Mouse (Mus musculus): ENCODE results near the gene D6Wsu163e. TPM values are rescaled to one million over a fixed set of nuclear protein-coding genes. Genes with fewer than 3 reads are reported as not detected.

Gene D6Wsu163e
- polyA plus RNA-seq, 1 experiment from 2014 or later, result 17.8 TPM

DNA sequence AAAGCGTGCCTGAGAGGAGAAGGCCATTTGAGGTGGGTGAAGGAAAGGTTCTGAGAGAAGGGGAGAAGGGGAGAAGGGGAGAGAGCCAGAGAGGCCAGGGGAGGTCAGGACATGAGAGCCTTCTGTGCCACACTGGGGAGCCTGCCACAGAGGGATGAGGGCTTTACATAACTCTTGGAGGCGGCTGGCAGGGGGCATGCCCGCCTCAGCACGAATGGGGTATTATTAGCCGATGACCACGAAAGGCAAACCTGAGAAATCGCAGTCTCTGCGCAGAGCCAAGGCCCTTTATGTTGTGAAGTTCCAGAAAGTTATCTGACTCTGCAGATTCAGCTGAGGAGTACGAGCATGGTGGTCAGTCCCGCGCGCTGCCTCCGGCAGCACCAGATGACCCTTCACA is 70.3 kb downstream of the D6Wsu163e start:
- WGBS, result 89% methylated on average over 13 of the region's 13 CpGs
- Histone ChIP-seq H3K9me3 (no peaks in the 10 kb centered on the region), H3K27me3 (no peaks in the 10 kb centered on the region), H3K4me3 (no peak overlapping the region), H3K4me1 (no peaks in the 10 kb centered on the region), H3K36me3 (no peaks in the 10 kb centered on the region), H3K27ac (no peak overlapping the region), H3K4me2 (no peak overlapping the region), H3K9ac (no peak overlapping the region)
- ATAC-seq (ENCODE audit: insufficient number of reproducible peaks, insufficient read depth, low FRiP score, low TSS enrichment, low read depth), result no peak

DNA sequence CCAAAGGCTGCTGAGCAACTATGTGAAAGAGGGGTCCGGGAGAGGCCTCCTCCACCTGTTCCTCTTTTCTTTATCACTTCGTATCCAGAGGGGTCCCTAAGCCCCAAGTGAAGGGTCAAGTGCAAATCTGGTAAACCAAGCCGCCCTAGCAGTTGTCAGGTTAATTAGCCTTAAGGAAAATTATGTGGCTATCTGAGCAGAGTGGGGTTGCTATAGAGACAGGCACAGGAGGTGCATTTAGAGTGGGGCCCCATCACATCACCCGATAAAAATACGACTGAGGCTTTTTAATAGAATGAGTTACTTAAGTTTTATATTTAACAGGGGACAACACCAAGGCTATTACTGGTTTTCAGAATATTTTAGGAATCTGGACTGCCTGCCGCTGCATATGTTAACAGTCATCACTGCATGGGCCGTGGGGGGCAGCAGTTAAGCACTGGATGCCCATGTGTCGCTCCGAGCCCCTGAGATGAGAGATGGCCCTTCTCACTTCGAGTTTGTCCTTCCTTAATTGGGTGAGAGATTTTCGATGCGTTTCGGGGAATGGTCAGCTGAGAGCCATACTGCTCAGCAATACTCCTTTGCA is 72.3 kb downstream of the D6Wsu163e start:
- H3K36me3 ChIP-seq, result no peaks in the 10 kb centered on the region
- no peak overlapping the region for H3K4me3 ChIP-seq
- no peak overlapping the region for H3K4me2 ChIP-seq
- H3K27ac ChIP-seq, result no peak overlapping the region
- no peaks in the 10 kb centered on the region for H3K9me3 ChIP-seq
- WGBS, result 76% methylated on average over 13 of the region's 13 CpGs
- no peak for ATAC-seq (ENCODE audit: insufficient number of reproducible peaks, insufficient read depth, low FRiP score, low TSS enrichment, low read depth)
- no peak overlapping the region for H3K9ac ChIP-seq
- no peaks in the 10 kb centered on the region for H3K27me3 ChIP-seq
- no peaks in the 10 kb centered on the region for H3K4me1 ChIP-seq

DNA sequence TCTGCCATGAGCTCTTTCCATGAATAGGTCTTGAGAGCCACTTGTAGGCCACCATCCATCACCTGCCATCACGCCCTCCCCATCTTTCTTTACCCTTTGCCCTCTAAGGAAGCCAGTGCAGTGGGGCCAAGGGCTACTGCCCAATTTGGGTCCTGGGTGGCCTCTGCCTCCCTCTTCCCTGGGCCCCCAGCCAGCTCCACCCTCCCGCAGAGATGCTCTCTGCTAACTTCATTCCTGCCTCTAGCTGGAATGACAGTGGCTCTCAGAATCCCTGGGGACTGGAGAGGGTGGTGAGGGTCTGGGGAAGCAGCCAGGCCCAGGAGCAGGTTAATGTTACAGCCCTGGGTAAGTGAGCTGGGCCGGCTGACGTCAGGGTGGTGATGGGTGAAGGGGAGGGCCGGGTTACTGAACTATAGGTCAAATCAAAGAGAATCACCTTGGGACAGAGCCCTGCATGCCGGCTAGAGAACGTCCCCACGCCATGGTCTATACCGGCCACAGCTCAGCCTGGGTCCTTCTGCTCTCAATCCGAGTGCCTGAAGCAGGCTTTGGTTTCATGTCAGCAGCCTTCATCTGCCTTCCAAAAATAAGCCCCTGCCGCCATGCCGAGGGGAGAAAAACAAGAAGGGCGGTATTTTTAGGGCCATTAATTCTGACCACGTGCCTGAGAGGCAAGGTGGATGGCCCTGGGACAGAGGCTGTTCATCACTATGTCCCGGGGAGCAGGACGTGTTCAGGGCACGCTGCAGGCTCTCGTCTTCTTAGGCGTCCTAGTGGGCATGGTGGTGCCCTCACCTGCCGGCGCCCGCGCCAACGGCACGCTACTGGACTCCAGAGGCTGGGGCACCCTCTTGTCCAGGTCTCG is 75.4 kb downstream of the D6Wsu163e start, which contains the start of gene Fgf6:
Fgf6 (plus strand) TSS at position 681 of the 865 bp plus-strand sequence.
- WGBS, result 80% methylated on average over 26 of the region's 26 CpGs
- Histone ChIP-seq H3K4me1 (peaks cover 13% of the 10 kb centered on the region), H3K9ac (no peak within 1 kb of the TSS), H3K36me3 (no peaks in the 10 kb centered on the region), H3K27me3 (peaks cover 5% of the 10 kb centered on the region; the same call in 1 of the 2 replicates), H3K9me3 (no peaks in the 10 kb centered on the region), H3K4me2 (no peak within 1 kb of the TSS), H3K4me3 (no peak within 1 kb of the TSS), H3K27ac (no peak within 1 kb of the TSS)
- no peak for ATAC-seq (ENCODE audit: insufficient number of reproducible peaks, insufficient read depth, low FRiP score, low TSS enrichment, low read depth)

DNA sequence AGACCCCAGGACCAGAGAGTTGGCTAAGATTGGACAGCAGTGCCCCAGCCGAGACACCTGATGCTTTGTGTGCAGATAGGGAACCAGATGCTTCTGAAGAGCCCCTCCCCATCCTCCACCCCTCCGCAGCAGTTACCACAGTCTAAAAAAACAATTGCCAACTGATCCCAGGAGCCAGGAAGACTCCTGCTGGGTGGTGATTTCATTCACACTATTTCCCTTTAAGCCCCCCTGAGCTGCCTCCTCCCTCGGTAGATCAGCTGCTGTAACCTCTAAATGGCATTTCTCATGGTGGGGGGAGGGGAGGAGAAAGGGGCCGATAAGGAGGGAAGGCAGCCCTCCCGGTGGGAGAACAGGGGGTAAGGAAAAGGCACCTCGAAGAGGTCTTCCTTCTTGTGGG is 79.5 kb downstream of the D6Wsu163e start:
- peaks cover 11% of the 10 kb centered on the region; the same call in 1 of the 2 replicates for H3K27me3 ChIP-seq
- H3K4me2 ChIP-seq, result 0 out of 2 replicates have a peak overlapping the region, but pooled peaks have one; percentile 7
- H3K9me3 ChIP-seq, result no peaks in the 10 kb centered on the region
- no peak for ATAC-seq (ENCODE audit: insufficient number of reproducible peaks, insufficient read depth, low FRiP score, low TSS enrichment, low read depth)
- WGBS, result 3% methylated on average over 6 of the region's 6 CpGs
- 0 out of 2 replicates have a peak overlapping the region, but pooled peaks have one; percentile 32 for H3K9ac ChIP-seq
- H3K4me3 ChIP-seq, result no peak overlapping the region
- no peaks in the 10 kb centered on the region for H3K36me3 ChIP-seq
- peaks cover 23% of the 10 kb centered on the region for H3K4me1 ChIP-seq
- H3K27ac ChIP-seq, result no peak overlapping the region; the same call in 1 of the 2 replicates

DNA sequence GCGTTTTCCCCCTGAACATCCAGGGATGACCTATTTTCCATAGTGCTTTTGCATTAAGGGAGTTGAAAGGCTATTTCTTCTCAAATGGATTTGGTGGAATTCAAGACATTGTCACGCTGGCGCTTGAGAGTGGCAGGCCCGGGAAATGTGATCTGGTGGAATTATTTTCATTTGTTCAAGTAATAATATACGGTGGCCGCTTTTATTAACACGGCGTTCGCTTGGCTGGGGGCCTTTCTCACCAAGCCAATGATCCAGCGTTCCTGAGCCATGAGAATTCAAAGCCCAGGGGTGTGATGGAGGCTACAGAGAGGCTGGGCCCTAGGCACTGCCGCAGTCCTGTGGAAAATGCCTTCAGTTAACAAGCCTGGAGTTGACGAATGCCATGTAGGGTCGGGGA is 80.7 kb downstream of the D6Wsu163e start:
- H3K27me3 ChIP-seq, result peaks cover 11% of the 10 kb centered on the region; the same call in 1 of the 2 replicates
- no peaks in the 10 kb centered on the region for H3K36me3 ChIP-seq
- peak overlapping the region; percentile 37 for H3K4me2 ChIP-seq
- H3K9ac ChIP-seq, result no peak overlapping the region
- no peak overlapping the region for H3K27ac ChIP-seq
- peaks cover 23% of the 10 kb centered on the region for H3K4me1 ChIP-seq
- H3K9me3 ChIP-seq, result no peaks in the 10 kb centered on the region
- ATAC-seq (ENCODE audit: insufficient number of reproducible peaks, insufficient read depth, low FRiP score, low TSS enrichment, low read depth), result no peak
- 12% methylated on average over 13 of the region's 13 CpGs for WGBS
- no peak overlapping the region for H3K4me3 ChIP-seq

DNA sequence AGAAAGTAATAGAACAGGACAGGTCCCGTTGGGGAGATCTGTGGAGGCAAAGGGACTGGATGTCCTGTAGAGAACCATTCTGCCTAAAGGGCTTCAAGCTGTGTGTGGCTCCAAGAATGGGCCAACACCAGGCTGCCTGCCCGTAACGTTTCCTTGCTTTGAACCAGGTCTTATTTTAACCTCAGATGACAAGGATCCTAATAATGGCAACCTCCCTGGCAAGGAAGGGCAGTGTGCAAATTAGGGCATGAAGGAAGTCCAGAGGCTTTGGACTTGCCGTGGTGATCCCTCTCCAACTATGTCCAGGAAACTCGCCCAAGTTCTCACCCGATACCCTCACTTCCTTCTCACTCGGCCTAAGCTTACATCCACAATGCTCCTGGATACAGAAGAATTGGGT is 85.1 kb downstream of the D6Wsu163e start:
- 74% methylated on average over 7 of the region's 7 CpGs for WGBS
- ATAC-seq (ENCODE audit: insufficient number of reproducible peaks, insufficient read depth, low FRiP score, low TSS enrichment, low read depth), result no peak
- Histone ChIP-seq H3K4me1 (peaks cover 13% of the 10 kb centered on the region), H3K9ac (no peak overlapping the region), H3K36me3 (no peaks in the 10 kb centered on the region), H3K27me3 (peaks cover 6% of the 10 kb centered on the region; the same call in 1 of the 2 replicates), H3K27ac (no peak overlapping the region), H3K9me3 (no peaks in the 10 kb centered on the region), H3K4me3 (no peak overlapping the region), H3K4me2 (no peak overlapping the region)

Other genes starting within 250 kb of the D6Wsu163e start
- gene Kcna6, start 199.3 kb upstream of the D6Wsu163e start, polyA plus RNA-seq (2015; fragmentation: Nextera tagmentation; extraction: Ambion mirVana), result 8.2 and 9.8 TPM in 2 replicates
- gene Ndufa9, start 90.8 kb upstream of the D6Wsu163e start, polyA plus RNA-seq (2015; fragmentation: Nextera tagmentation; extraction: Ambion mirVana), result 171 and 187 TPM in 2 replicates
- not detected in 2 replicates for gene Akap3, start 86.9 kb upstream of the D6Wsu163e start, polyA plus RNA-seq (2015; fragmentation: Nextera tagmentation; extraction: Ambion mirVana)
- gene Dyrk4, start 18.1 kb upstream of the D6Wsu163e start, polyA plus RNA-seq (2015; fragmentation: Nextera tagmentation; extraction: Ambion mirVana), result 0.10 and 0.36 TPM in 2 replicates
- gene Rad51ap1, start 375 bp upstream of the D6Wsu163e start, polyA plus RNA-seq (2015; fragmentation: Nextera tagmentation; extraction: Ambion mirVana), result 52.7 and 60.5 TPM in 2 replicates
- 0.07 and 0.08 TPM in 2 replicates for gene Fgf6, start 75.6 kb downstream of the D6Wsu163e start, polyA plus RNA-seq (2015; fragmentation: Nextera tagmentation; extraction: Ambion mirVana)
- 0.23 and 0.30 TPM in 2 replicates for gene Fgf23, start 132.9 kb downstream of the D6Wsu163e start, polyA plus RNA-seq (2015; fragmentation: Nextera tagmentation; extraction: Ambion mirVana)
- 2.1 and 4.3 TPM in 2 replicates for gene Tigar, start 169.6 kb downstream of the D6Wsu163e start, polyA plus RNA-seq (2015; fragmentation: Nextera tagmentation; extraction: Ambion mirVana)
- gene Ccnd2, start 212.2 kb downstream of the D6Wsu163e start, polyA plus RNA-seq (2015; fragmentation: Nextera tagmentation; extraction: Ambion mirVana), result 1,075 and 1,213 TPM in 2 replicates

Measured in embryonic facial prominence, embryonic 13.5 days (tissue).